Mouse (Mus musculus) gastrocnemius, adult 8-10 months (tissue): ENCODE results near the gene Prdx1. TPM values are rescaled to one million over a fixed set of nuclear protein-coding genes. Genes with fewer than 3 reads are reported as not detected.
"Not testable (repeated sequence)": the region's sequence is repeated elsewhere in the genome, so short reads cannot be mapped to it uniquely, and the experiment has no call there.

ENCODE experiments used
- DNase-seq, 2 experiments: peaks; one replicate each; pipeline ENCODE4 v3.0.0; 2022; ENCODE audit warnings: low spot score in 2 of 2
- total RNA-seq, 4 experiments: library from RNA; stranded (reverse); gene quantifications; 2 replicates each; pipeline ENCODE4 v1.2.4; 2022

Prdx1 gene
- total RNA-seq, 4 experiments from 2014 or later: 247 to 330 (median 264) TPM

DNA sequence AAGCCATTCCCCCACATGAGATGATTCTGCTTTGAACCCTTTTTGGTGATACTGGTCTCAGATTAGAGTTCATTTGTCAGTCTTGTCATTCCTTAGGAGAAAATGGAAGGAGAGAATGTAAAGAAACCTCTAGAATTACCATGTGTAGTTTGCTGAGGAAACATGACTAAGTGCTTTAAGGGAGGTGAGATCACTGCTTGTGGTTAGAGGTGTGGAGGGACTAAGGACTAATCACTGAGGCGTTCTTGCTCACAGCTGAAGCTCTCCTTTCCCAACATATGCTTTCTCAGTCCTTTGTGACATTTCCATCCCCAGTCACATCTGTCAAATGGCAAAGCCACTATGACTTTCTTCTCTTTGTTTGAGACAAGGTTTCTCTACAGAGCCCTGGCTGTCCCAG, 7.5 kb upstream of the Prdx1 start:
- no peak for DNase-seq

GRCm38 (mm10) chr4:116679141-116679540, 6.2 kb upstream of the Prdx1 start:
- DNase-seq: no peak

DNA sequence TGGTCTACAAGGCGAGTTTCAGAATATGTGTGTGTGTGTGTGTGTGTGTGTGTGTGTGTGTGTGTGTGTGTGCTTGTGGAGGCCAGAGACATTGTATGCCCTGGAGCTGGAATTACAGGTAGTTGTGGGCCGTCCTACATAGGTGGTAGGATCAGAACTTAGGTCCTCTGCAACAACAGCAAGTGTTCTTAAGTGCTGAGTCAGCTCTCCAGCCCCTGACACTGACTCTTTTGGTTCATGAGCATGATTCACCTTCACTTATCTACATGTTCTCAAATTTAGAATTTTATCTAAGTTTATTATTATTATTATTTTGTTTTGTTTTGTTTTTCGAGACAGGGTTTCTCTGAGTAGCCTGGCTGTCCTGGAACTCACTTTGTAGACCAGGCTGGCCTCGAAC, 4.8 kb upstream of the Prdx1 start:
- not testable (repeated sequence) for DNase-seq

- no peak for DNase-seq
These were observed 1.4 kb upstream of the Prdx1 start for GRCm38 (mm10) chr4:116683957-116684356.

DNA sequence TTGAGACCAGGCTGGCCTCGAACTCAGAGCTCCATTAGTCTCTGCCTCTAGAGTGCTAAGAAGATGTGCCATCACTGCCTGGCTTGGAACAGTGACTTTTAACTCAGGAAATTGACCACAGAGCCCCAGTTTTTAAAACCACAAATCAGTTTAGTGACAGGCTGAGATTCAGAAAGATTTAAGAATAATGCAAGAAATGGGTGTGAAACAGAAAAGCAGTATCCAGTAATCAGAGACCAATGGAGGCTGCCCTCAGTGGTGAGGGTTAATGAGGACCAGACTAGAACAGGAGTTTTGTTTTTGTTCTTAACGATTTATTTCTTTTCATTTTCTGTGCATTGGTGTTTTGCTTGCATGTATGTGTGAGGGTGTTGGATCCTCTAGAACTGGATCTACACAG, 679 bp upstream of the Prdx1 start:
- DNase-seq: no peak

DNA sequence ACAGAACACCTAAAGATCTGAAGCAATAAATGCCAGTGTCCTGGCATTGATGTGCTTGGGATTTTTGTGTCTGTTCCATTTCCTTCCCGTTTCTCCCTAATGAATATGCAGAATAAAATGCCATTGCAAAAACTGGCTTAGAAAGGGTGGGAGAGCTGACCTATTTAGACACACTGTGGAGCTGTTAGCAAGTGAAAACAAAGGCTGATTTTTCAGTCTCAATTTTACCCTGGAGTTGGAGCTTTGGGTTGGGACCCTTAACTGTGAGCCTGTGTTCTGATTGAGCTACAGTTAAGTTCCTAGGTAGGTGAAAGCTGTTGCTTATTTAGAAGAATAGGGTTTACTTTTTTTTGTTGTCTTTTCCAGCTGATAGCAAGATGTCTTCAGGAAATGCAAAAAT, 1.7 kb downstream of the Prdx1 start:
- no peak for DNase-seq

GRCm38 (mm10) chr4:116689309-116689876, 4.0 kb downstream of the Prdx1 start:
- DNase-seq: no peak

- no peak for DNase-seq
These were observed 6.8 kb downstream of the Prdx1 start for GRCm38 (mm10) chr4:116692146-116692545.

DNA sequence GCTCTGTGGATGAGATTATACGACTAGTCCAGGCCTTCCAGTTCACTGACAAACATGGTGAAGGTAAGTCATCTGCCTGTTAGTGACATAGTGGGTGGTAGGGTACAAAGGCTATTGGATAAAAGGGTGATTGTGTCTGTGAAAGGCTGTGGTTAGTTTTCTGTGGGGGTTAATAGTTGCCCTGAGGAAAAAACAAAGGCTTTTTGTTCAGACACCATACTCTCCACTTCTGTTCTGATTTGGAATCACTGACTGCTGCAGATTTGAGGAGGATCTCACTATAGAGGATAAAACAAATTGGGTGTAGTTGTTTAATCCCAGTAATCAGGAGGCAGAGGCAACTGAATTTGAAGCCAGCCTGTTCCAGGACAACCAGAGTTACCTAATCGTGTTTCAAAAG, 8.4 kb downstream of the Prdx1 start:
- DNase-seq: no peak

DNA sequence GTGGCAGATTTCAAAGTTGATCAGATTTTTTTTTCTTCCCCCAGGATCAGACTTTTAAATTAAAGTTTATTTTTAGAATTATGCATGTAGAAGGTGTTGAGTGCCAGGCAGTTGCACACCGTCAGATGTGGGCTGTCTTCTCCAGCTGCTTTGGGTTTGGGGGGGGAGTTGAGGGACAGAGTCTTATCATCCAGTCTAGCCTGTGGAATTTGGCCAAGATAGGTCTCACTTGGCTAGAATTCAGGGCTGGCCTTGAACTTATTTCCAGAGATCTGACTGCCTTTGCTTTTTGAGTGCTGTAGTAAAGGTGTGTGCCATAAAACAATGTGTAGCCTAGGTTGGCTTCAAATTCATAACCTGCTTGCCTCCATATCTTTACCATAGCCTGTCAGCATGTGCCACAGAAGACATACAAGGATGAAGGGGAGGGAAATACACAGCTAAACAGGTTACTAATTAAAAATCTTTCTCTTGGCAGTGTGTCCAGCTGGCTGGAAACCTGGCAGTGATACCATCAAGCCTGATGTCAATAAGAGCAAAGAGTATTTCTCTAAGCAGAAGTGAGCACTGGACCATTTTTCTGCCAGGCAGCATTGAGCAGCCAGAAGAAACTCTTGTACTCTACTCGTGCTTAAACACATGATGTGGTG, 13.5 kb downstream of the Prdx1 start:
- no peak for DNase-seq

GRCm38 (mm10) chr4:116700964-116701363, 15.6 kb downstream of the Prdx1 start:
- no peak for DNase-seq

DNA sequence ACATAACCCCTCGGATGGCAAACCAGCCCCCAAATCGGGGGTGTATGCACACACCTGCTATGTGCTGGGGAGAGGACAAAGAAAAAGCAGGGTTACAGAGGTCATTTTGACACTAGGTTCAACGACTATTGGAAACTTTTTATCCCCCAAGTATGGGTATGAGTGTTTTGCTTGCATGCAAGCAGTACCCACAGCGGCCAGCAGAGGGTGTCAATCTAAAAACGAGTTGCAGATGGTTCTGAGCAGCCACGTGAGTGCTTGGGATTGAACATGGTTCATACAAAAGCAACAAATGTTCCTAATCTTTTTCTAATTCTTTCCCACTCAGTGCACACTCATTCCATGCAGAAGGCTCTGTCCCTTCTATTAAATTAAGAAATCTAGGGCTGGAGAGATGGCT, 18.5 kb downstream of the Prdx1 start:
- peak; percentile 36 to 48 for DNase-seq

DNA sequence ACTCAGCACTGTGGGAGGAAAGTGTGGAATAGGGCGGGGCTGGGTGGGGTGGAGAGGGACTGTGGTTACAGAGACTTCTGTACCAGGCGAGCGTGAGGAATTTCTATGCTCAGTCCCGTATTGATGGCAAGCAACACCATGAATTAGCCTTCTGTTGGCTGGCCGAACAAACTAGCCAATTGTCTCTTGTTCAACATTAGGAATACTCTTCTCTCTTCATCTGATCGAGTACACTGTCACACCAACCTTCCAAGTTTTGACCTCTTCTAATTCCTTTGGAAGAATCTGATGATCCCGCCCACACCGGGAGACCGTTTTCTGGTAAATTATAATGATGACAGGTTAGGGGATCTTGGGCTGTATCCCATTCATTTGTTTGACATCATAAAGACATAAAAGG, 22.3 kb downstream of the Prdx1 start:
- DNase-seq: peak in 1 of 2 experiments; percentile 3

- DNase-seq: peak; percentile 82 to 89
These were observed 22.9 kb downstream of the Prdx1 start, which contains the start of the genes Mmachc and Ccdc163 for GRCm38 (mm10) chr4:116708201-116708764. Mmachc (minus strand) TSS chr4:116708406. Ccdc163 (plus strand) TSS chr4:116708509.

DNA sequence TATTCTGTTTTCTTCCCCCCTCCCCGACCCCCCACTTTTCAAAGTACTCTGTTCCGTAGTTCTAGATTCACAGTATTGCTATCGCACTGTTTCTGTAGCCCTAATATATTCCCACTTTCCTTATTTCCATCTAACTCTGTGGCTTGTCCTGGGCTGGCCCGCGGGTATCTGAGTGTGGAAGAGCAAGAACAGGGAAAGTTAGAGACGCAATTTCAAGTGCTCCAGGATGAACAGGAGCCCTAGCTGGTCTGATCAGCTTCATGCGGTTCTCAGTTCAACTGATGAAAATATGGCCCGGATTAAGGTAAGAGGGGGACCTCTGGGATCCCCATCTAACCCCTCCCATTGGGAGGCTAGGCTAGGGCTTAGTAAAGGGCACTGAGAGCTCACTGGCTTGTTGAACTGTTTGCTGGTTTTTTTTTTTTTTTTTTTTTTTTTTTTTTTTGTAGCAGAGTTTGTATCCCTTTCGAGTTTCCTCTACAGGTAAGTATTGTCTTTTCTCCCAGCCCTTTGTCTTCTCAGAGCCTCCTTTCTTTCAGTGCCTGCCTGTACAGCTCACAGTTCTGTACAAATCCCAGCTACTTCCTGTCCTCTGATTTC, 23.5 kb downstream of the Prdx1 start:
- no peak for DNase-seq

- DNase-seq: no peak
These were observed 24.8 kb downstream of the Prdx1 start for GRCm38 (mm10) chr4:116710154-116710553.

- no peak for DNase-seq
These were observed 27.2 kb downstream of the Prdx1 start for GRCm38 (mm10) chr4:116712536-116712935.

DNA sequence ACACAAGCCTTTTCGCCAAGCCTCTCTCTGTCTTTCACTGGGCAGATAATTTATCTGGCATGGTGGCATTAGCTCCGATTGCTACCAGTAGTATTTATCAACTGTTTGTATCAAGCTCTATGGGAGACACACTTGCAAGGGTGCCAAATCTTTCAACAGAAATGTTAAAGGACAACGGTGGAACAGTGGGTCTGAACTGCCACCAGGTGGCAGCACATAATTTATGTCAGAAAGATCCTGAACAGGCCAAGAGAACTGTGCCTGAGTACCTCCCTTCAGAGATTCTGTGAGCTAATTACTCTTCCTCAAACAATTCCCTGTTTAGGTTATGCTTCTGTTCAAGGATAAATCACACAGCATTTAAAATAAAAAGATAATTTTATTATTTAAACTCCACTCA, 34.1 kb downstream of the Prdx1 start:
- peak; percentile 24 to 29 for DNase-seq

GRCm38 (mm10) chr4:116720343-116721097, 35.2 kb downstream of the Prdx1 start, which contains the start of gene Tesk2:
Tesk2 (plus strand) TSS chr4:116720948.
- peak; percentile 89 to 92 for DNase-seq

DNA sequence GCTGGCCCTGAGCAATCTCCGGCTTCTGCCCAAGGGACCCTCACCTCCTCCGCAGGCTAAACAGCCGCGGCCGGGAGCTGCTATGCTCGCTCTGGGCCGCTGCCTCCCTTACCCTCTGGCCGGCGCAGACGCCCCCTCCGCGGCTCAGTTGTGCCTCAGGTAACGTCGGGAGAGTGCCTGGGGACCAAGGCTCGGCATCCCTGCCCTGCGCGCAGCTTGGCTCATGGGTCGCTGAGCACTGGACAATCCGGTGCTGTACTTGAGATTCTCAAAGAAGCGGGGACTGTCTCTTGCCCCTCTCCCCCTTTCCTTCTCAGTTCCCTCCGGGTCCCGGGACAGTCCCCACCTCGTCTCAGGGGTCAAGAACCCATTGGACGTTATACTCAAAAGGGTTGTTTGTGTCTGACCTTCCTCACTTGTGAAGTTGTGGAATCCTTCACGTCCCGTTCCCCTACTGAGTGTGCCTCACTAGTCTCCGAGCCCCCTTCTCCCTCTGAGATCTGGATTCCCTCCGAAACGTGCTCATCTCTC, 35.8 kb downstream of the Prdx1 start:
- DNase-seq: no peak

DNA sequence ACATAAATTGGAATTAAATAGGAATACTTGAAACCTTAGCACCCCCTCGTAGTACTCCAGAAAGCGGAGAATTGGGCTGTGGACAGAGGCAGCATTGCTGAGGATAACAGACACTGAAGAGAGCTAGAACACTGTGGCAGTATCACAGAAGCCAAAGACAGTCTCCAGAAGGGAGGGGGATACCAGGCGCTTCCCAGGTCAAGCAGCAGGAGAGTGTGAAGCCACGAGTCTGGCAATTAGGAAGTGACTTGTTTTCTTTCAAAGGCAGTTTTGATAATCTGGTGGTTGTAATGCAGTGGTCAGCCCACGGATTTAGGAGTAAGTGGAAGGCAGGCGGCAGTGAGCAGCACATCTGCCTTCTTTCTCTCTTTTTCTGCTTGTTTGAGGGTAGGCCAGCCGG, 36.9 kb downstream of the Prdx1 start:
- DNase-seq: no peak
